Comparison of ENCODE assay signal across 13 mouse cellular contexts in genomic region chr2:122771002-122771401, GRCm38 (mm10). TPM values are rescaled to one million over a fixed set of nuclear protein-coding genes. Genes with fewer than 3 reads are reported as not detected.
DNase-seq lines count a peak whose midpoint lies in the region; ATAC-seq and TF ChIP-seq lines count a peak whose summit lies in the region.
"Had no signal": no experiment of that assay in that cellular context is flagged by ENCODE, and none has a peak within 500 bp of the region (broad histone marks: within the 10 kb centered on the region; RNA-seq: fewer than 3 reads in every experiment).

No protein-coding gene starts in this region.

- no peak for TF ChIP-seq CTCF in bone marrow, adult 2 months (IDR thresholded peaks at IDR 0.05; ENCODE audit: control insufficient read depth, insufficient read depth, low read length)

- no peak overlapping the region for H3K27ac ChIP-seq in intestine, embryonic 15.5 days
- no peak overlapping the region for H3K27ac ChIP-seq in intestine, embryonic 16.5 days (ENCODE audit: low read length)
- peak overlapping the region; percentile 59; the same call in 1 of the 2 replicates for H3K27ac ChIP-seq in bone marrow, adult 2 months (ENCODE audit: control insufficient read depth, insufficient read depth, low read depth, low read length, poor library complexity)
- no peak overlapping the region for H3K27ac ChIP-seq in midbrain, embryonic 14.5 days (replicated peaks; ENCODE audit: low read depth, low read length)
- no peak overlapping the region for H3K27ac ChIP-seq in midbrain, embryonic 16.5 days (ENCODE audit: low read length)
- H3K27ac ChIP-seq: hindbrain, embryonic 15.5 days; layer of hippocampus, adult 2 months; limb, embryonic 13.5 days had no signal

- no peaks in the 10 kb centered on the region for H3K4me1 ChIP-seq in intestine, embryonic 15.5 days (replicated peaks)
- no peaks in the 10 kb centered on the region for H3K4me1 ChIP-seq in intestine, embryonic 16.5 days (ENCODE audit: control insufficient read depth, insufficient read depth, low read length)
- no peaks in the 10 kb centered on the region; the same call in 1 of the 2 replicates for H3K4me1 ChIP-seq in bone marrow, adult 2 months (ENCODE audit: control insufficient read depth, insufficient read depth, low read length)
- H3K4me1 ChIP-seq in midbrain, embryonic 14.5 days (ENCODE audit: control insufficient read depth, insufficient read depth, low read length), result no peaks in the 10 kb centered on the region
- no peaks in the 10 kb centered on the region for H3K4me1 ChIP-seq in midbrain, embryonic 16.5 days (ENCODE audit: control insufficient read depth, insufficient read depth, low read length)
- H3K4me1 ChIP-seq: hindbrain, embryonic 15.5 days; limb, embryonic 13.5 days had no signal

- H3K27me3 ChIP-seq in intestine, embryonic 15.5 days (replicated peaks), result no peaks in the 10 kb centered on the region
- 0 out of 2 replicates have a peak, but pooled peaks cover 2% of the 10 kb centered on the region for H3K27me3 ChIP-seq in intestine, embryonic 16.5 days (replicated peaks; ENCODE audit: control insufficient read depth, insufficient read depth, low read length)
- H3K27me3 ChIP-seq in midbrain, embryonic 14.5 days (ENCODE audit: control insufficient read depth, insufficient read depth, low read length), result no peaks in the 10 kb centered on the region
- H3K27me3 ChIP-seq in midbrain, embryonic 16.5 days (ENCODE audit: control insufficient read depth, insufficient read depth, low read depth, low read length), result peaks cover 2% of the 10 kb centered on the region; the same call in 1 of the 2 replicates

- no peak overlapping the region for H3K9ac ChIP-seq in intestine, embryonic 15.5 days
- H3K9ac ChIP-seq in intestine, embryonic 16.5 days (ENCODE audit: low read depth, low read length), result no peak overlapping the region
- no peak overlapping the region for H3K9ac ChIP-seq in midbrain, embryonic 14.5 days (replicated peaks; ENCODE audit: low read length)
- H3K9ac ChIP-seq in midbrain, embryonic 16.5 days (ENCODE audit: low read depth, low read length), result no peak overlapping the region
- H3K9ac ChIP-seq: hindbrain, embryonic 15.5 days; limb, embryonic 13.5 days had no signal

- 88% methylated on average over 2 of the region's 2 CpGs for WGBS in intestine, embryonic 15.5 days
- WGBS in intestine, embryonic 16.5 days, result 73% methylated on average over 2 of the region's 2 CpGs
- 19% methylated on average over 2 of the region's 2 CpGs for WGBS in bone marrow, adult 2 months
- WGBS in midbrain, embryonic 14.5 days, result 72% methylated on average over 2 of the region's 2 CpGs
- 83% methylated on average over 2 of the region's 2 CpGs for whole genome bisulfite sequencing in midbrain, embryonic 16.5 days

- no peaks in the 10 kb centered on the region for H3K9me3 ChIP-seq in intestine, embryonic 15.5 days
- no peaks in the 10 kb centered on the region for H3K9me3 ChIP-seq in intestine, embryonic 16.5 days (ENCODE audit: control insufficient read depth, low read length)
- no peaks in the 10 kb centered on the region for H3K9me3 ChIP-seq in midbrain, embryonic 14.5 days (ENCODE audit: control insufficient read depth, low read length)
- H3K9me3 ChIP-seq in midbrain, embryonic 16.5 days (replicated peaks; ENCODE audit: control insufficient read depth, low read length, poor library complexity, severe bottlenecking), result no peaks in the 10 kb centered on the region
- H3K9me3 ChIP-seq: hindbrain, embryonic 15.5 days; limb, embryonic 13.5 days had no signal

- H3K4me3 ChIP-seq in intestine, embryonic 15.5 days (replicated peaks), result no peak overlapping the region
- H3K4me3 ChIP-seq in intestine, embryonic 16.5 days (ENCODE audit: low read length), result no peak overlapping the region
- H3K4me3 ChIP-seq in bone marrow, adult 2 months (replicated peaks; ENCODE audit: control insufficient read depth, low read depth, low read length), result no peak overlapping the region
- H3K4me3 ChIP-seq in midbrain, embryonic 14.5 days (replicated peaks; ENCODE audit: low read depth, low read length), result no peak overlapping the region
- H3K4me3 ChIP-seq in midbrain, embryonic 16.5 days (ENCODE audit: low read depth, low read length), result no peak overlapping the region
- H3K4me3 ChIP-seq: erythroblast, embryonic 14.5 days; hindbrain, embryonic 15.5 days; layer of hippocampus, adult 2 months; limb, embryonic 13.5 days had no signal

- 0 out of 2 replicates have a peak, but pooled peaks have one; percentile 42 for ATAC-seq in intestine, embryonic 15.5 days
- no peak for ATAC-seq in intestine, embryonic 16.5 days
- peak; percentile 96 for ATAC-seq in megakaryocyte, adult 5-6 weeks (ENCODE audit: poor library complexity, severe bottlenecking)
- no peak for ATAC-seq in midbrain, embryonic 14.5 days (ENCODE audit: low FRiP score, low TSS enrichment)
- no peak for ATAC-seq in midbrain, embryonic 16.5 days
- ATAC-seq: CD4-positive, CD25-positive, alpha-beta regulatory T cell, adult 4 months had no signal

- H3K4me2 ChIP-seq in intestine, embryonic 15.5 days (replicated peaks), result no peak overlapping the region
- no peak overlapping the region for H3K4me2 ChIP-seq in intestine, embryonic 16.5 days (ENCODE audit: low read depth, low read length)
- no peak overlapping the region for H3K4me2 ChIP-seq in midbrain, embryonic 14.5 days (ENCODE audit: low read length)
- H3K4me2 ChIP-seq in midbrain, embryonic 16.5 days (ENCODE audit: low read length), result no peak overlapping the region
- H3K4me2 ChIP-seq: hindbrain, embryonic 15.5 days; limb, embryonic 13.5 days had no signal

- peak; percentile 10 for DNase-seq in heart, postnatal 4 days
- no peak for DNase-seq in midbrain, embryonic 14.5 days
- no peak for DNase-seq in right cerebral cortex, adult 18-20 months

- no peaks in the 10 kb centered on the region for H3K36me3 ChIP-seq in intestine, embryonic 15.5 days
- H3K36me3 ChIP-seq in intestine, embryonic 16.5 days (ENCODE audit: control insufficient read depth, insufficient read depth, low read length), result no peaks in the 10 kb centered on the region
- no peaks in the 10 kb centered on the region for H3K36me3 ChIP-seq in midbrain, embryonic 14.5 days (ENCODE audit: control insufficient read depth, insufficient read depth, low read length)
- H3K36me3 ChIP-seq in midbrain, embryonic 16.5 days (ENCODE audit: control insufficient read depth, insufficient read depth, low read length), result no peaks in the 10 kb centered on the region
- H3K36me3 ChIP-seq: hindbrain, embryonic 15.5 days; limb, embryonic 13.5 days had no signal

- no peak for TF ChIP-seq POLR2A in bone marrow, adult 2 months (IDR thresholded peaks at IDR 0.05; ENCODE audit: borderline replicate concordance, control insufficient read depth, low read depth, low read length)

RNA-seq across cellular contexts. Expression of gene Sqor, which starts 6.0 kb away (rescaled TPM):
- 25.7 and 27.3 TPM in 2 replicates for polyA plus RNA-seq in intestine, embryonic 15.5 days (2015; fragmentation: Nextera tagmentation; extraction: Ambion mirVana)
- 40.1 and 44.8 TPM in 2 replicates for polyA plus RNA-seq in intestine, embryonic 16.5 days (2015; fragmentation: Nextera tagmentation; extraction: Ambion mirVana)
- polyA plus RNA-seq in bone marrow, adult 2 months (2011; ENCODE audit: insufficient read depth, insufficient read length, low replicate concordance, missing spikeins), result 49.3 and 84.1 TPM in 2 replicates
- total RNA-seq in heart, postnatal 4 days (2021), result 1 to 10 TPM; 8.6 to 8.7 TPM
- 106 and 117 TPM in 2 replicates for total RNA-seq in megakaryocyte, adult 5-6 weeks (2015)
- 167 and 173 TPM in 2 replicates for total RNA-seq in megakaryocyte, adult 5-6 weeks (2017)
- polyA plus RNA-seq in midbrain, embryonic 14.5 days (2014; fragmentation: Nextera tagmentation; extraction: Ambion mirVana), result 1.1 and 2.1 TPM in 2 replicates
- polyA plus RNA-seq in midbrain, embryonic 16.5 days (2015; fragmentation: Nextera tagmentation; extraction: Ambion mirVana), result 2.4 and 3.1 TPM in 2 replicates

RNA-seq across cellular contexts. Expression of gene Bloc1s6, which starts 32.7 kb away (rescaled TPM):
- polyA plus RNA-seq in intestine, embryonic 15.5 days (2015; fragmentation: Nextera tagmentation; extraction: Ambion mirVana), result 46.8 and 46.9 TPM in 2 replicates
- 51.9 and 54.4 TPM in 2 replicates for polyA plus RNA-seq in intestine, embryonic 16.5 days (2015; fragmentation: Nextera tagmentation; extraction: Ambion mirVana)
- 9.5 and 11.4 TPM in 2 replicates for polyA plus RNA-seq in bone marrow, adult 2 months (2011; ENCODE audit: insufficient read depth, insufficient read length, low replicate concordance, missing spikeins)
- total RNA-seq in heart, postnatal 4 days (2021), result 10 to 100 TPM; 12.8 to 16.0 TPM
- 12.0 and 12.9 TPM in 2 replicates for total RNA-seq in megakaryocyte, adult 5-6 weeks (2015)
- total RNA-seq in megakaryocyte, adult 5-6 weeks (2017), result 24.1 and 30.4 TPM in 2 replicates
- polyA plus RNA-seq in midbrain, embryonic 14.5 days (2014; fragmentation: Nextera tagmentation; extraction: Ambion mirVana), result 77.1 and 93.9 TPM in 2 replicates
- polyA plus RNA-seq in midbrain, embryonic 16.5 days (2015; fragmentation: Nextera tagmentation; extraction: Ambion mirVana), result 108 and 114 TPM in 2 replicates

Comparison
In these comparisons a context has a peak if more than half of its experiments do, and no peak if none do; other contexts are left out.
1. ATAC-seq: peak in intestine, embryonic 15.5 days (single experiment) and megakaryocyte, adult 5-6 weeks (single experiment); none in intestine, embryonic 16.5 days (single experiment), midbrain, embryonic 14.5 days (single experiment) and midbrain, embryonic 16.5 days (single experiment).